Mouse (Mus musculus): Measurements from ENCODE around the gene Nhlrc4.

GRCm38 (mm10) chr17:25946891-25947290 lies 2.1 kb upstream of the Nhlrc4 start:
- TF ChIP-seq GATA1 (IDR thresholded peaks at IDR 0.05; ENCODE audit: low read length): no peak
- TF ChIP-seq TAL1 (IDR thresholded peaks at IDR 0.05; ENCODE audit: low read length): no peak
